Mouse (Mus musculus) natural killer cell, adult 2 months (primary cell): ENCODE results near the gene Rnase11.
"Not testable (repeated sequence)": the region's sequence is repeated elsewhere in the genome, so short reads cannot be mapped to it uniquely, and the experiment has no call there.

ENCODE experiments used
- DNase-seq, 2 experiments: peaks; one replicate each; pipeline ENCODE4 v3.0.0; 2022; ENCODE audit warnings: low spot score in 2 of 2

The Rnase11 gene

DNA sequence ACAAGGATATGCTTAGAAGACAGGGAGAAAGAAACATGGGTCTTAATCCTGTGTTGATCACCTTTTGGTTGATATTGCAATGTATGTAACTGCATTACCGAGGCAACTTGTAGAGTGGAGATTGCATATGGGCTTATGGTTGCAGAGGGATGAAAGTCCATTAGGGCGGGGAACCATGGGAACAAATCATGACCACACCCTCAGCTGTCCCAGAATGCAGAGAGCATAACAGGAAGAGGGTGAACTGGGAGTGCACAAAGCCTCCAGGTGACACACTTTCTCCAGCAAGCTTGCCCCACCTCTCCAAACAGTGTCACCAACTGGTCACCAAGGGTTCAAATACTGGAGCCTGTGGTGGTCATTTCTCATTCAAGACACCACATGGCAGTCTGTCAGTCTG lies 31.1 kb upstream of the Rnase11 start:
- DNase-seq, result no peak

- DNase-seq, result no peak
These were observed 29.2 kb upstream of the Rnase11 start for GRCm38 (mm10) chr14:51079180-51079579.

- DNase-seq, result no peak
These were observed 24.4 kb upstream of the Rnase11 start, which contains the start of gene Olfr750 for GRCm38 (mm10) chr14:51074335-51074734. TSS of gene Olfr750 (minus strand) at chr14:51074435.

GRCm38 (mm10) chr14:51069617-51070016 lies 19.7 kb upstream of the Rnase11 start:
- DNase-seq, result peak; percentile 49 to 69

- no peak for DNase-seq
These were observed 19.0 kb upstream of the Rnase11 start for GRCm38 (mm10) chr14:51068956-51069355.

DNA sequence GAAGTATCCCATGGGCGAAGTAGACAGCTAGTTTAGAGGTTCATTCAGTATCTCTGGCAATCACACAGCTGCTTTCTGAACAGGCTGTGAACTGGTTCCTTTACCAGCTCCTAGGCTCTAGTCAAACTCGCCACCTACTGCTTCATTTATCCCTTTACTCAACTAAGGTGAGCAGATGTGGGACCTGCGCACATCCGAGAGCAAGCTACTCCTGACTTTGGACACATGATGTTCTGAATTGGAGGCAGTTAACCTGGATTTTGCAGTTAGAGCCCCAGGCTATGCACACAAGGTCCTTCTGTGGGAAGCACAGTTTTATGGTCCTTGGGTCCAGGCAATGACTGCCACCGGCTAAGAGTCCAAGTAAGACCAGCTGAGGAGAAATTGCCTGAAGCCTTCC lies 10.8 kb upstream of the Rnase11 start:
- DNase-seq, result no peak

GRCm38 (mm10) chr14:51057401-51057831 lies 7.5 kb upstream of the Rnase11 start, which contains the start of gene Rnase12:
TSS of gene Rnase12 (minus strand) at chr14:51057661.
- no peak for DNase-seq

GRCm38 (mm10) chr14:51054243-51055237 lies 4.6 kb upstream of the Rnase11 start:
- DNase-seq, result no peak

- no peak for DNase-seq
These were observed 3.2 kb upstream of the Rnase11 start for GRCm38 (mm10) chr14:51053176-51053575.

DNA sequence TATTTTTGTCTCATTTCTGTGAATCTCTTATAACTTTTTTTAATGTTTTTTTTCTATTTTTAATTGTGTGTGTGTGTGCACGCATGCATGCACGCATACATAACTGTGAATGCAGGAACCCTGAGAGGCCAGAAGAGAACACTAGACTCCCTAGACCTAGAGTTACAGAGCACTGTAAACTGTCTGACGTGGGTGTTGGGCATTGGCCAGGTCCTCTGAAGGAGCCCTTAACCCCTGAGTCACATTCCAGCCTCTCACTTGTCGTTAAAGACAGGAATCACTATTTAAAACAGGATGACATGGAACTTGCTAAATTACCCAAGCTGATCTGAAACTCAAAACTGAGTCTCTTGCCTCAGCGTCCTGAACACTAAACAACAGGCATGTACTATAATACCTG lies 2.0 kb upstream of the Rnase11 start:
- DNase-seq, result no peak

- DNase-seq, result no peak
These were observed 2.1 kb downstream of the Rnase11 start for GRCm38 (mm10) chr14:51047846-51048245.

DNA sequence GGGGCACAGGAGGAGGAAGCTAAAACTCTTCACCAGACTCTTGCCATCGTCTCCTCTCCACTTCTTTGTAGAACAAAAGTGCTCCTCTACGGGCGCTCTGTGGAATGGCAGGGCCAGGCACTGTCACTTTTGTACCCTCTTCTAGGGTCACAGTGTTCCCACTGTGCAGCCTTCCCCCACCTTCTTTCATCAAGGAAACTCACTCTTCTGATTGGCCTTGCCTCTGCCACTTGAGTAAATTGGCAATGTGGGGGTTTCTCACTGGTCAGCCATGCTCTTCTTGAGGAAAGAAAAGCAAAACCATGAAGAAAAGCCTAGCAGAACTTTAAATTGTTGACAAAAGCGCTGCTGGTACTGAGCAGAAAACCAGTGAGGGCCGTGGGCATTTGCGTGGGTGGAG lies 8.2 kb downstream of the Rnase11 start, which contains the start of gene Rnase9:
TSS of gene Rnase9 (minus strand) at position 101 of the 400 bp plus-strand sequence.
- no peak for DNase-seq

DNA sequence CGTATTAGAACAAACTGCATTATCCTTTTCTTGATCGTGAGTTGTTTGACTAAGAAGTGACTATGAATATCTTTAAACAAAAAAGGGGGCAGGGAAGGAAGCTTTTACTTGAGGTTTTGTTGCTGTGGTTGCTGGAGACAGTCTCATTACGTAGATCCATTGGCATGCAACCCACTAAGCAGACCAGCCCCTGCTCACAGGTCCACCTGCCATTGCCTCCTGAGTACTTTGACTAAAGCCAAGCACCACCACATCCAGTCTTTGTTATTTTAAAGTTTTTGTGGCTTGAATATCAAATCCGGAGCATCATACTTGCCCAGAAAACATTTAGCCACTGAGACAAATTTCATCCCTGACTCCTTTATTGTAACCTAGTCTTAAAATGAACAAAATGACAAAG lies 13.7 kb downstream of the Rnase11 start:
- DNase-seq, result no peak

DNA sequence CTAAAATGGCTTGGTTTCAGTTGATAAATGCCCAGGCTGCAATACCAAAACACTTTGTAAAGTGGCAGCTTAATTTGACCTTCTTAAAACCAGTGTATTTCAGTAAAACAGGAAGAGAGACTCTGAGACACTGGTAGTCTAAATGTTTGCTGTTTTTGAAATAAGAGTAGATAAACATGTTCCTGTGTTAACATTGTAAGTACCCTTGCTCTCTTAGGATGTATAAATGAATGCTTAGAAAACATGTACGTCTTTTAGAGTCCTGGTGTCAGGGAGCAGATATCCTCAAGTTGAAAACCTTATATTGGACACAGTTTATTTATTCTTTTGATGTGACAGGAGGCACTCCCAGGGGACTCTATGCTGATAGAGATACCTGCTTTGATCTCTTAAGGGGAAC lies 14.8 kb downstream of the Rnase11 start:
- DNase-seq, result no peak

GRCm38 (mm10) chr14:51027387-51028155 lies 22.4 kb downstream of the Rnase11 start:
- DNase-seq, result no peak

GRCm38 (mm10) chr14:51026391-51027133 lies 23.4 kb downstream of the Rnase11 start:
- DNase-seq, result peak; percentile 67 to 77

GRCm38 (mm10) chr14:51024820-51025219 lies 25.1 kb downstream of the Rnase11 start:
- no peak for DNase-seq

GRCm38 (mm10) chr14:51023457-51023856 lies 26.5 kb downstream of the Rnase11 start:
- DNase-seq, result no peak

DNA sequence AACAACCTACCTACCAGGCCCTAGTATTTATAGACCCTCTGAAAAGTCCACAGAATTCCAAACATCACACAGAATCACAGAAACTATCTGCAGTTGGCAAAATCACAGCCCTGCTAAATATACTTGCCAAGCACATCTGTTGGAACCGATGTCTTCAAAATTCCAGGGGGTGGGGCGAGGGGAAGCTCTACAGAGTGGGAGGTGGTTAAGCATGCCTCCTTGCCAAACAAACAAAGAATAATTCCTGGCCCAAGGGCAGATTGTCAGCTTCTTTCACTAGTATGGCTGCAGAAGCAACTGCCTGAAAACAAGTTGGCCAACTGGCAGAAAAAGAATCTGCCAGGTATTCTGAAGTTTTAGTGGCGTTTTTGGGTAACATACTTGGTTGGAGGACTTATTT lies 32.7 kb downstream of the Rnase11 start:
- DNase-seq, result no peak

DNA sequence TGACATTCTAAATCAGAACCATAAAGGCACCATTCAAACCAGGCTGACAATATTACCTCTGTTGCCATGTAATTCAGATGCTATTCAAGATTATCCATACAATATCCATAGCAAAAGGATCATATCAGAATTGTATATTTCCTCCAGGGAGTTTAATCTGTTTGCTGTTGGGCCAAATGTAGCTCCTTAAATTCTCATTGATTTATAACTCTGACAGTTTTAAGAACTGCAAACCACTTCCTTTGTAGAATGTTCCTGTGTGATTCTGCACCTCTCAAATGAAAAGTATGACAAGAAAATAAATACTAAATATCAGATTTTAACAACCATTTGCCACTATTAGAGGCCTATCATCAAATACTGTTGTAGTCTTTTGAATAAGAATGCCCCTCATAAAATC lies 34.2 kb downstream of the Rnase11 start:
- DNase-seq, result no peak

DNA sequence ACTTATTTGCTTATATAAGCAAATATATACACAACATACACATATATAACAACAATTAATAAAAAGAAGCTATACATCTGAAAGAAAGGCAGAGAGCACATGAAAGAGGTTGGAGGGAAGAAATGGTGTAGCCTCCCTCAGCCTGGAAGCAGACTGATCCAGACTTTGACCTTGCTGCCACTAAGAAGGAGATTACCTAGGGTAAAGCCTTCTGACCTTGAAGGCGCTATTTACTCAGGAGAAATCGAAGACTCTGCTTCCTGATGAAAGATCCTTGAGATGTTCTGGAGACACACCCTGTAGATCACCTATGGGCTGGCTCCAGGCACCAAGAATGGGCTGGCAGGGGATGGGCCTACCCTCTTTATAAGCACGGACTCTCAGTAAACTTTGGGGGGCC lies 35.2 kb downstream of the Rnase11 start:
- DNase-seq, result not testable (repeated sequence)

DNA sequence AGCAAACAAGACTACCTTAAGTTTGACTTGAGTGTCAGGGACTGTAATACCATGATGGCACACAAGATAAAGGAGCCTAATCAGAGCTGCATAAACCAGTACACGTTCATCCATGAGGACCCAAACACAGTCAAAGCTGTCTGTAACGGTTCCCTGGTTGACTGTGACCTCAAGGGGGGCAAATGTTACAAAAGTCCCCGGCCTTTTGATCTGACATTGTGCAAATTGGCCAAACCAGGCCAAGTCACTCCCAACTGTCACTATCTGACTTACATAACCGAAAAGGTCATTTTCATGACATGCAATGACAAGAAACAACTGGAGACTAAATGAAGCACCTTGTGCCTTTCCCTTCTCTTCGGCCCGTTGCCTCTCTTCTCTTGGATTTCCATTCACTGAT lies 40.4 kb downstream of the Rnase11 start:
- DNase-seq, result no peak
